Mouse (Mus musculus): ENCODE measurements around the gene Tdrd9.

DNA sequence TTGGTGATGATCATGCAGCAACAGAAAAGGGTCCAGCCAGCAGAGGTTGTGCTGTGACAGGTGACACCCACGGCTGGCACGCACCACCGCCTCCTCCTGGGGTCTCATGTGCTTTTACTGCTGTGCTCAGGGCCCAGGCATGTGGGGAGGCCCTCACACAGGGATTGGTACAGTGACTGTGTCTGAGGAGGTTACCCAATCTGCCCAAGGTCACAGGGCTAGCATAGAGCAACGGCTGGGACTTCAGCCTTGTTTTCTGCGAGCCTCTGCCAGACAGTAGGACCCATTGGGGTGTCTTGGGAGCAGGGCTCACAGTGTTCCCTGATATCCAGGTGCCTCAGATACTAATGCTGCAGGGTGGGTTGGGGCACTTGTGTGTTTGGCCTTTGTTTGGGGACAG is 140.0 kb downstream of the Tdrd9 start:
- TF ChIP-seq POLR2A (IDR thresholded peaks at IDR 0.05; ENCODE audit: extremely low read depth, insufficient read depth, low read length) (no peak), CTCF (IDR thresholded peaks at IDR 0.05; ENCODE audit: extremely low read depth, insufficient read depth, low read length) (no peak)

Data from cortical plate, adult 2 months (tissue).